Mouse (Mus musculus) urinary bladder, postnatal 36 days (tissue): ENCODE data around the gene Krtap19-2.

Source experiments
- DNase-seq, 2 experiments: peaks; one replicate each; pipeline ENCODE4 v3.0.0; 2022; ENCODE audit warnings: low spot score in 2 of 2, mixed read lengths in 1 of 2

Gene Krtap19-2

GRCm38 (mm10) chr16:88874169-88874568 lies at the start of gene Krtap19-2:
TSS of gene Krtap19-2 (minus strand) at chr16:88874269.
- no peak for DNase-seq

GRCm38 (mm10) chr16:88896357-88896756 lies 22.3 kb upstream of the Krtap19-2 start, which contains the start of gene Krtap19-5:
TSS of gene Krtap19-5 (minus strand) at chr16:88896457.
- DNase-seq = no peak

- DNase-seq = no peak
Measured at GRCm38 (mm10) chr16:88886870-88887269, 12.8 kb upstream of the Krtap19-2 start.

DNA sequence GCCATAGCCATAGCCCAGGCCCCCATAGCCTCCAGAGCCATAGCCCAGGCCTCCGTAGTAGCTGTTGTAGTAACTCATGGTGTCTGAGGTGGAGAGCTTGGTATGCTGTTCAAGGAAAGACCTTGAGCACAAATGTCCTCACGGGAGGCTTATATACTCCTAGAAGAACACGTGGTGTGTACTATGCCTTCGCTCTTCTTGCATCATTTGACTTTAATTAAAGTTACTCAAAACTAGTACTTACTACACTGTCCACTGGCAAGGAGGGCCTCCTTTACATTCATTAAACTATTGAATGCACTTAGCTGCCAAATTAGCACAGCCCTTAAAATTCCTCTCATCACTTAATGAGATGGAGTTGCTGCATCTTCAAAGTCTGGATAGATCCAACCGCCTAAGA lies 10.9 kb upstream of the Krtap19-2 start, which contains the start of gene Krtap19-4:
Gene Krtap19-4, minus strand, starts transcription at position 101 of the 400 bp plus-strand sequence.
- no peak for DNase-seq

- no peak for DNase-seq
Measured at GRCm38 (mm10) chr16:88877938-88878337, 3.9 kb upstream of the Krtap19-2 start, which contains the start of gene Krtap19-3. TSS of gene Krtap19-3 (minus strand) at chr16:88878038.

DNA sequence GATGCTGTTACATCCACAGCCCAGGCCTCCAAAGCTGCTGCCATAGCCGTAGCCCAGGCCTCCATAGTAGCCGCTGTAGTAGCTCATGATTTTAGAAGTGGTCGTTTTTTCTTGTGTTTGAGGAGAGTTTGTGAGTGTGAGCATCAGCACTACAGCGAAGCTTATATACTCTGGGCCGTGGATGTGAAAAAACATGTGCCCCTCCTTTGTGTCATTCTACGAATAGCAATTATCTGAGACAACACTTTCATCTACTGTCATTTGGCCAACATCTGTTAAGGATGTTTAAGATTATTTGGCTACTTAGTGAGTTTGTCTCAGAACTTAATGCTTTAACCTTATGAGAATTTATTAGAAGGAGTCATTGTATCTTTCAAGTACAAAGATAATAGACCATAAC lies 4.8 kb downstream of the Krtap19-2 start, which contains the start of gene Krtap19-1:
Gene Krtap19-1, minus strand, starts transcription at position 101 of the 400 bp plus-strand sequence.
- DNase-seq = no peak

DNA sequence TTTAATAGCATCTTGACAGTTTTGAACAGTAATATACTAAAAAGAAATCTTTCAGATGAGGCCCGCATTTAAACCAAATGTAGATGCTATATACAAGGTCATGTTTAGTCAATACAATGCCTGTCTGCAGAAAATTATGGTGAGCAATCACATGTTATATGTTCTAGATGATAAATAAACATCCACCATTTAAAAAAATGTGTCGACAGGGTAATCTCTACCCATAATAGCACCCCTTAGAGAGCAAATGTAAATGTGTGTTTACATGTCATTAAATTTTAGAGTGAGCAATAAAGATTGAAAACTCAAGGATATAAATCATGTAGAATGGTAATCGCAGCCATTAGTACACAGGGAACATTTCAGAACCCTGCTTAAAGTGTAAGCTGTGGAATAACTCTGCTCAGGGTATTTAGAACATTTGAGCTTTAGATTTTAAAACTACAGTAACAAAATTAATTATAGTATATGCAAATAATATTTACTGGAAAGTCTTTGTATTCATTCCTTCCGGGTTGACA lies 9.1 kb downstream of the Krtap19-2 start:
- DNase-seq = no peak

DNA sequence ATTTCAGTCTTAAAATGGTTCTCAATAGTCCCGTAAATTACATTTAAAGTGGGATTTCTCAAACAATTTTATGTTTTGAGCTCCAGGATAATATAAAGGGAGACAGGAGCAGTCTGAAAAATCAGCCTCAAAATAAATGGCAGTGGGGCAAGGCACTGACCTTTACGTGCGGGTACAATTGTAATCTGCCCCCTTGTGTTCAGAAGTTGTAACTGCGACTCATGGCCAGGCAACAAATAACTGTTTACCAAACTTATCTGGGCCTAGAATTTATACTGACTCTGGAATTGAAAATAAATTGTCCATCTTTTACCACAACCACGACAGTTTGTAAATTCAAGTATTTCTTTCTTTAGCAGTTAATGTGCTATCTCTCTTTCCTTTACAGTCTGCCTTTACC lies 22.6 kb downstream of the Krtap19-2 start:
- DNase-seq = no peak

DNA sequence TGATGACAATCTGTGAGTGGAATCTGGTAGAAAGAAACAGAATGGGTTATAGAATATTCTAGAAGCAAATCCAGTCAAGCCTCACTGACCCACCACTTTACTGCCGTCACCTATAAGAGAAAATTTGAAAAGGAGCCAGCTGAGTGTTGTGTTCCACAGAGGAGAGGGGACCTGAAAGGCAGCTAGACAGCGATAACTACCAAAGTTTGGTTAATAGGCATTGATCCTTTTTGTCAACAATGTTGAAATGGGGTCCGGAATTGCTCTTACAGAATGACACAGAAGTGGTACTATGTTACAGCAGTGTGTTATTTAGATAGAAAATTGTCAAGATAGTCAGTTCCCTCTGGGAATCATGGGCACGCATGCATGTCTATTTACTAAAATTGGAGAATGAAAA lies 25.5 kb downstream of the Krtap19-2 start:
- DNase-seq = no peak

DNA sequence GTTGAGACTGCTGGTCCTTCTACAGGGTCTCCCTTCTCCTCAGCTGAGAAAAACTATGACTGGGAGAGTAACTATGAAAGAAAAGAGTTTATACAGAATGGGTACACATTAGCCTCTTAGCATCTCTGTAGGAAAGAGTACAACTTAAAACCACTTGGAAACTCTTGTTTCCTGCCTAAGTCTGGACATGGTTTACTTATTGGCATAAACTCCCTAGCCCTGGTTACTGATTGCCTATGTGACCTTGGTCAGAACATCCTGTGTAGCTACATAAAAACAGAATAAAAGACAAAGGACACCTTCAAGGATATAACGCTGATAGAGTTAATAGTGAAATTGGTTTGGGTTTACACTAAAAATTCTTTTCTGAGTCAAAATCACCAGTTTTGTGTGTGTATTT lies 26.7 kb downstream of the Krtap19-2 start:
- DNase-seq = no peak

DNA sequence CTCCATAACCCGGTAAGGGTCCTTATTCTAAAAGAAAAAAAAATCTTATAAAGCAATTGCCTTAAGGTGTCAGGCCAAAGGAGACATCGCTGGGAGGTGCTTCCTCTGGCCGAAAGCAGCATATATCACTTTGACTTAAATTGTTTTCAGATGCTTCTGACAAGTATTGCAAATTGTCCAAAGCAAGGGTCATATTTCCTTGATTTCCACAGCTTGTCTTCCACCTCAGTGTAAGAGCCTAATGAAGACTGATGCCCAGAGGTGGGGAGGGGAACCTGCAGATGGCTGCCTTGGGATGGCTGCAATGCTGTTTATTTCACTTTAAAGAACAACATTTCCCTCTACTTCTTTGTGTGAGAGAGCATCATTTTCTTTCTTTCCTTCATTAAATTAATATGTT lies 47.1 kb downstream of the Krtap19-2 start:
- no peak for DNase-seq

- DNase-seq = no peak
Measured at GRCm38 (mm10) chr16:88826095-88826652, 47.9 kb downstream of the Krtap19-2 start, which contains the start of gene Krtap14. TSS of gene Krtap14 (minus strand) at chr16:88826145.

- no peak for DNase-seq
Measured at GRCm38 (mm10) chr16:88823736-88824135, 50.3 kb downstream of the Krtap19-2 start.
